Mouse (Mus musculus) G1E-ER4 (cell line): ENCODE measurements around the gene Slc50a1. TPM values are rescaled to one million over a fixed set of nuclear protein-coding genes. Genes with fewer than 3 reads are reported as not detected.

ENCODE experiments used
- GATA1 ChIP-seq: IDR thresholded peaks from one replicate; pipeline ENCODE4 v1.8.0; 2012; ENCODE audit warnings: low read length, inconsistent platforms
- polyA plus RNA-seq: library from polyadenylated mRNA; stranded (reverse); fragments of >175 nt; gene quantifications from 2 replicates; pipeline ENCODE4 v1.2.3, GENCODE M21; 2012

Gene Slc50a1
- not detected in 2 replicates for polyA plus RNA-seq

- TF ChIP-seq GATA1: no peak
Observed at GRCm38 (mm10) chr3:89270051-89270755, at the start of gene Slc50a1. Gene Slc50a1, minus strand, starts transcription at chr3:89270570.

- TF ChIP-seq GATA1: no peak
Observed at GRCm38 (mm10) chr3:89319591-89320350, 49.4 kb upstream of the Slc50a1 start.

GRCm38 (mm10) chr3:89318971-89319590 lies 48.7 kb upstream of the Slc50a1 start:
- TF ChIP-seq GATA1: no peak

GRCm38 (mm10) chr3:89318316-89318715 lies 47.9 kb upstream of the Slc50a1 start:
- TF ChIP-seq GATA1: no peak

- TF ChIP-seq GATA1: no peak
Observed at GRCm38 (mm10) chr3:89317246-89317645, 46.9 kb upstream of the Slc50a1 start.

- TF ChIP-seq GATA1: no peak
Observed at GRCm38 (mm10) chr3:89316833-89317232, 46.5 kb upstream of the Slc50a1 start.

GRCm38 (mm10) chr3:89315930-89316831 lies 45.8 kb upstream of the Slc50a1 start:
- TF ChIP-seq GATA1: no peak

- no peak for TF ChIP-seq GATA1
Observed at GRCm38 (mm10) chr3:89315195-89315929, 45.0 kb upstream of the Slc50a1 start.

GRCm38 (mm10) chr3:89314791-89315190 lies 44.4 kb upstream of the Slc50a1 start:
- TF ChIP-seq GATA1: no peak

GRCm38 (mm10) chr3:89314340-89314739 lies 44.0 kb upstream of the Slc50a1 start:
- no peak for TF ChIP-seq GATA1

GRCm38 (mm10) chr3:89308089-89308488 lies 37.7 kb upstream of the Slc50a1 start:
- TF ChIP-seq GATA1: no peak

- no peak for TF ChIP-seq GATA1
Observed at GRCm38 (mm10) chr3:89305551-89306325, 35.4 kb upstream of the Slc50a1 start.

GRCm38 (mm10) chr3:89305105-89305504 lies 34.7 kb upstream of the Slc50a1 start:
- TF ChIP-seq GATA1: no peak

GRCm38 (mm10) chr3:89304440-89304839 lies 34.1 kb upstream of the Slc50a1 start:
- TF ChIP-seq GATA1: no peak
